Mouse (Mus musculus) liver, postnatal 0 days (tissue): Measurements from ENCODE around the gene Slc39a11. TPM values are rescaled to one million over a fixed set of nuclear protein-coding genes. Genes with fewer than 3 reads are reported as not detected.

Source experiments
- ATAC-seq: fragments of 200-750 bp; cut with Nextera tagmentation; 2 replicates; pipeline ENCODE4 v1.8.0; 2017; ENCODE audit warnings: mild to moderate bottlenecking, moderate library complexity
- DNase-seq: peaks from one replicate; pipeline ENCODE4 v3.0.0-alpha.2; 2016
- H3K27ac ChIP-seq: fragments of 300-500 bp; sonication (generic); 2 replicates; pipeline ENCODE4 v1.5.1; 2014; ENCODE audit warnings: antibody characterized with exemption, moderate library complexity, mild to moderate bottlenecking, low read depth
- H3K27me3 ChIP-seq: fragments of 300-500 bp; sonication (generic); 2 replicates; pipeline ENCODE4 v1.6.1; 2014; ENCODE audit warnings: low read length, control low read depth, mixed read lengths; ENCODE audit not compliant: insufficient read depth
- H3K36me3 ChIP-seq: fragments of 300-500 bp; sonication (generic); replicated peaks from 2 replicates; pipeline ENCODE4 v1.6.1; 2014; ENCODE audit warnings: mild to moderate bottlenecking, control low read depth, low read length, moderate library complexity, mixed read lengths; ENCODE audit not compliant: insufficient read depth
- H3K4me1 ChIP-seq: fragments of 300-500 bp; sonication (generic); 2 replicates; pipeline ENCODE4 v1.6.1; 2014; ENCODE audit warnings: antibody characterized with exemption, mild to moderate bottlenecking, control low read depth; ENCODE audit not compliant: insufficient read depth
- H3K4me2 ChIP-seq: fragments of 300-500 bp; sonication (generic); 2 replicates; pipeline ENCODE4 v1.6.1; 2014; ENCODE audit warnings: low read depth, mild to moderate bottlenecking, low read length, moderate library complexity, mixed read lengths
- H3K4me3 ChIP-seq: fragments of 300-500 bp; sonication (generic); 2 replicates; pipeline ENCODE4 v1.5.1; 2014; ENCODE audit warnings: low read depth, low read length
- H3K9ac ChIP-seq: fragments of 300-500 bp; sonication (generic); replicated peaks from 2 replicates; pipeline ENCODE4 v1.6.1; 2014; ENCODE audit warnings: mild to moderate bottlenecking, moderate library complexity
- H3K9me3 ChIP-seq: fragments of 300-500 bp; sonication (generic); 2 replicates; pipeline ENCODE4 v1.6.1; 2016; ENCODE audit warnings: mild to moderate bottlenecking, control low read depth, low read length, mixed read lengths
- CTCF ChIP-seq: sonication (generic); IDR thresholded peaks from 2 replicates; pipeline ENCODE4 v1.5.1; 2016; ENCODE audit warnings: antibody characterized with exemption, low read depth
- EP300 ChIP-seq: IDR thresholded peaks from 2 replicates; pipeline ENCODE4 v1.6.1; 2016; ENCODE audit warnings: antibody characterized with exemption, low read depth, mild to moderate bottlenecking
- WGBS: fragments of 180-500 bp; shearing (Covaris S2); extraction: QIAGEN DNeasy Blood & Tissue Kit; methylation state at CpG from one replicate; pipeline ENCODE4 v1.1.7; 2014; ENCODE audit not compliant: insufficient replicate concordance; 5-methylcytosine and 5-hydroxymethylcytosine counted together
- polyA plus RNA-seq: library from polyadenylated mRNA; unstranded; fragments of >200 nt; fragmentation: Nextera tagmentation; extraction: Ambion mirVana; gene quantifications from 2 replicates; pipeline ENCODE4 v1.2.1, GENCODE M21; 2015

Slc39a11 gene
- polyA plus RNA-seq, 1 experiment from 2014 or later, result 10.9 TPM

GRCm38 (mm10) chr11:113468016-113468415 is 181.9 kb downstream of the Slc39a11 start:
- Histone ChIP-seq H3K27me3 (no peaks in the 10 kb centered on the region), H3K4me3 (no peak overlapping the region), H3K36me3 (no peaks in the 10 kb centered on the region), H3K9ac (no peak overlapping the region), H3K27ac (no peak overlapping the region), H3K9me3 (no peaks in the 10 kb centered on the region), H3K4me1 (peaks cover 6% of the 10 kb centered on the region), H3K4me2 (no peak overlapping the region)
- TF ChIP-seq CTCF (no peak), EP300 (no peak)
- ATAC-seq (no peak), DNase-seq (no peak)
- 76% methylated on average over 10 of the region's 10 CpGs for WGBS

GRCm38 (mm10) chr11:113467313-113467811 is 182.5 kb downstream of the Slc39a11 start:
- Histone ChIP-seq H3K9ac (no peak overlapping the region), H3K27ac (no peak overlapping the region), H3K36me3 (no peaks in the 10 kb centered on the region), H3K9me3 (no peaks in the 10 kb centered on the region), H3K4me1 (peaks cover 6% of the 10 kb centered on the region), H3K27me3 (no peaks in the 10 kb centered on the region), H3K4me2 (no peak overlapping the region), H3K4me3 (no peak overlapping the region)
- ATAC-seq (no peak), DNase-seq (no peak)
- no peak for TF ChIP-seq CTCF
- TF ChIP-seq EP300, result no peak
- WGBS, result 80% methylated on average over 12 of the region's 12 CpGs

GRCm38 (mm10) chr11:113460118-113460517 is 189.8 kb downstream of the Slc39a11 start:
- H3K27ac ChIP-seq, result no peak overlapping the region
- H3K4me3 ChIP-seq, result no peak overlapping the region
- H3K4me2 ChIP-seq, result no peak overlapping the region
- H3K9ac ChIP-seq, result no peak overlapping the region
- WGBS, result 84% methylated on average over 2 of the region's 2 CpGs
- ATAC-seq, result no peak
- TF ChIP-seq EP300, result no peak
- no peak for TF ChIP-seq CTCF
- DNase-seq, result no peak
- no peaks in the 10 kb centered on the region for H3K27me3 ChIP-seq
- H3K36me3 ChIP-seq, result no peaks in the 10 kb centered on the region
- no peaks in the 10 kb centered on the region for H3K4me1 ChIP-seq
- H3K9me3 ChIP-seq, result peaks cover 4% of the 10 kb centered on the region; the same call in 1 of the 2 replicates

GRCm38 (mm10) chr11:113458582-113459210 is 191.2 kb downstream of the Slc39a11 start:
- no peak for DNase-seq
- Histone ChIP-seq H3K36me3 (no peaks in the 10 kb centered on the region), H3K9ac (no peak overlapping the region), H3K4me3 (no peak overlapping the region), H3K27ac (no peak overlapping the region), H3K27me3 (no peaks in the 10 kb centered on the region), H3K9me3 (peaks cover 4% of the 10 kb centered on the region; the same call in 1 of the 2 replicates), H3K4me1 (no peaks in the 10 kb centered on the region), H3K4me2 (no peak overlapping the region)
- WGBS, result 76% methylated on average over 15 of the region's 15 CpGs
- ATAC-seq, result no peak
- TF ChIP-seq EP300, result no peak
- peak; percentile 42 for TF ChIP-seq CTCF

- H3K4me2 ChIP-seq, result no peak overlapping the region
- no peaks in the 10 kb centered on the region for H3K36me3 ChIP-seq
- no peak overlapping the region for H3K27ac ChIP-seq
- H3K9me3 ChIP-seq, result peaks cover 4% of the 10 kb centered on the region; the same call in 1 of the 2 replicates
- DNase-seq (no peak), ATAC-seq (no peak)
- no peak overlapping the region for H3K4me3 ChIP-seq
- H3K4me1 ChIP-seq, result no peaks in the 10 kb centered on the region
- TF ChIP-seq CTCF (no peak), EP300 (no peak)
- H3K9ac ChIP-seq, result no peak overlapping the region
- 68% methylated on average over 16 of the region's 16 CpGs for WGBS
- H3K27me3 ChIP-seq, result no peaks in the 10 kb centered on the region
Observed at GRCm38 (mm10) chr11:113452861-113453568, 196.9 kb downstream of the Slc39a11 start.

GRCm38 (mm10) chr11:113451301-113451700 is 198.6 kb downstream of the Slc39a11 start:
- Histone ChIP-seq H3K4me2 (no peak overlapping the region), H3K4me1 (no peaks in the 10 kb centered on the region), H3K27ac (no peak overlapping the region), H3K36me3 (no peaks in the 10 kb centered on the region), H3K9me3 (no peaks in the 10 kb centered on the region; the same call in 1 of the 2 replicates), H3K27me3 (no peaks in the 10 kb centered on the region), H3K4me3 (no peak overlapping the region), H3K9ac (no peak overlapping the region)
- DNase-seq (no peak), ATAC-seq (no peak)
- WGBS, result 74% methylated on average over 10 of the region's 10 CpGs
- TF ChIP-seq CTCF, result no peak
- TF ChIP-seq EP300, result no peak
